Mouse (Mus musculus) C2C12 (cell line): ENCODE results near the gene Cacna1b. TPM values are rescaled to one million over a fixed set of nuclear protein-coding genes. Genes with fewer than 3 reads are reported as not detected.

ENCODE experiments used
- H3K27me3 ChIP-seq: one replicate; pipeline ENCODE4 v1.6.1; 2011; ENCODE audit not compliant: control insufficient read depth, insufficient read depth, insufficient read length
- H3K36me3 ChIP-seq: one replicate; pipeline ENCODE4 v1.6.1; 2011; ENCODE audit not compliant: control insufficient read depth, insufficient read depth
- H3K4me3 ChIP-seq: one replicate; pipeline ENCODE4 v1.5.1; 2011; ENCODE audit warnings: mild to moderate bottlenecking, control low read depth; ENCODE audit not compliant: poor library complexity, insufficient read depth, severe bottlenecking
- H3K79me2 ChIP-seq: one replicate; pipeline ENCODE4 v1.6.1; 2011; ENCODE audit not compliant: control insufficient read depth, insufficient read depth
- H3K79me3 ChIP-seq: one replicate; pipeline ENCODE4 v1.6.1; 2011; ENCODE audit warnings: low read depth, control low read depth
- H3ac ChIP-seq: one replicate; pipeline ENCODE3; 2011; ENCODE audit warnings: low read depth; ENCODE audit not compliant: control insufficient read depth, insufficient read length
- CEBPB ChIP-seq: IDR thresholded peaks from one replicate; pipeline ENCODE4 v1.6.1; 2011; ENCODE audit warnings: low read depth, mild to moderate bottlenecking, control low read depth, moderate library complexity
- CTCF ChIP-seq: IDR thresholded peaks from one replicate; pipeline ENCODE4 v1.5.1; 2011; ENCODE audit not compliant: control insufficient read depth, insufficient read depth, insufficient read length
- FOSL1 ChIP-seq: IDR thresholded peaks from one replicate; pipeline ENCODE4 v1.8.0; 2011; ENCODE audit warnings: mild to moderate bottlenecking, low read length; ENCODE audit not compliant: poor library complexity, insufficient read depth, severe bottlenecking
- MAX ChIP-seq: IDR thresholded peaks from one replicate; pipeline ENCODE4 v1.6.1; 2011; ENCODE audit warnings: mild to moderate bottlenecking, control low read depth
- MYOD1 ChIP-seq: IDR thresholded peaks from one replicate; pipeline ENCODE4 v1.6.1; 2011; ENCODE audit warnings: low read depth; ENCODE audit not compliant: control insufficient read depth, insufficient read length
- MYOG ChIP-seq: IDR thresholded peaks from one replicate; pipeline ENCODE4 v1.6.1; 2011; ENCODE audit not compliant: control insufficient read depth, insufficient read length; ENCODE audit errors: extremely low read depth
- USF1 ChIP-seq: IDR thresholded peaks from one replicate; pipeline ENCODE4 v1.6.1; 2011; ENCODE audit warnings: low read depth, mild to moderate bottlenecking, control low read depth, moderate library complexity
- polyA plus RNA-seq: library from polyadenylated mRNA; unstranded; fragments of >200 nt; fragmentation: generic; extraction: Trizol; gene quantifications from one replicate; pipeline ENCODE4 v1.2.1, GENCODE M21; 2012; ENCODE audit warnings: missing spikeins

Gene Cacna1b
- polyA plus RNA-seq, 1 experiment, result under 0.01 TPM

- Histone ChIP-seq H3K79me2 (no peaks in the 10 kb centered on the region), H3ac (no peak overlapping the region), H3K4me3 (no peak overlapping the region), H3K79me3 (no peaks in the 10 kb centered on the region), H3K36me3 (no peaks in the 10 kb centered on the region), H3K27me3 (no peaks in the 10 kb centered on the region)
- TF ChIP-seq CEBPB (no peak), MAX (no peak), CTCF (no peak), USF1 (no peak), MYOG (no peak), FOSL1 (no peak), MYOD1 (no peak)
These were observed 72.6 kb downstream of the Cacna1b start for GRCm38 (mm10) chr2:24690356-24690755.

- Histone ChIP-seq H3K4me3 (no peak overlapping the region), H3K36me3 (no peaks in the 10 kb centered on the region), H3K27me3 (no peaks in the 10 kb centered on the region), H3ac (no peak overlapping the region), H3K79me2 (no peaks in the 10 kb centered on the region), H3K79me3 (no peaks in the 10 kb centered on the region)
- TF ChIP-seq USF1, result no peak
These were observed 77.6 kb downstream of the Cacna1b start for GRCm38 (mm10) chr2:24685347-24685746.

- no peak overlapping the region for H3K4me3 ChIP-seq
- no peaks in the 10 kb centered on the region for H3K79me3 ChIP-seq
- H3K27me3 ChIP-seq, result no peaks in the 10 kb centered on the region
- no peak overlapping the region for H3ac ChIP-seq
- no peak for TF ChIP-seq MAX
- TF ChIP-seq MYOG, result no peak
- TF ChIP-seq CEBPB, result no peak
- no peak for TF ChIP-seq FOSL1
- TF ChIP-seq CTCF, result no peak
- no peak for TF ChIP-seq MYOD1
- TF ChIP-seq USF1, result no peak
- H3K36me3 ChIP-seq, result no peaks in the 10 kb centered on the region
- H3K79me2 ChIP-seq, result no peaks in the 10 kb centered on the region
These were observed 78.2 kb downstream of the Cacna1b start for GRCm38 (mm10) chr2:24684796-24685195.

- TF ChIP-seq USF1 (no peak), MYOG (no peak), MAX (no peak), CEBPB (no peak), CTCF (no peak)
- no peaks in the 10 kb centered on the region for H3K79me2 ChIP-seq
- no peak overlapping the region for H3K4me3 ChIP-seq
- no peaks in the 10 kb centered on the region for H3K27me3 ChIP-seq
- no peaks in the 10 kb centered on the region for H3K79me3 ChIP-seq
- no peaks in the 10 kb centered on the region for H3K36me3 ChIP-seq
- no peak overlapping the region for H3ac ChIP-seq
These were observed 79.7 kb downstream of the Cacna1b start for GRCm38 (mm10) chr2:24683266-24683665.

- Histone ChIP-seq H3K79me3 (no peaks in the 10 kb centered on the region), H3K36me3 (no peaks in the 10 kb centered on the region), H3K79me2 (no peaks in the 10 kb centered on the region), H3K4me3 (no peak overlapping the region), H3K27me3 (no peaks in the 10 kb centered on the region), H3ac (no peak overlapping the region)
- TF ChIP-seq MYOG (no peak), USF1 (no peak), CTCF (no peak), MAX (no peak), FOSL1 (no peak), MYOD1 (no peak), CEBPB (no peak)
These were observed 82.2 kb downstream of the Cacna1b start for GRCm38 (mm10) chr2:24680731-24681130.

- H3K36me3 ChIP-seq, result no peaks in the 10 kb centered on the region
- H3K79me2 ChIP-seq, result no peaks in the 10 kb centered on the region
- TF ChIP-seq CEBPB (no peak), MYOD1 (no peak), MAX (no peak)
These were observed 82.8 kb downstream of the Cacna1b start for GRCm38 (mm10) chr2:24680176-24680575.

More at GRCm38 (mm10) chr2:24680176-24680575, 82.8 kb downstream of the Cacna1b start:
- Histone ChIP-seq H3ac (no peak overlapping the region), H3K4me3 (no peak overlapping the region), H3K79me3 (no peaks in the 10 kb centered on the region), H3K27me3 (no peaks in the 10 kb centered on the region)
